Mouse (Mus musculus) G1E (cell line): Measurements from ENCODE around the gene Cavin2.

Experiments used
- CTCF ChIP-seq: IDR thresholded peaks from 2 replicates; pipeline ENCODE4 v1.5.1; 2012; ENCODE audit warnings: low read depth, low read length, inconsistent platforms, mixed read lengths
- GATA1 ChIP-seq: IDR thresholded peaks from 2 replicates; pipeline ENCODE4 v1.6.1; 2012; ENCODE audit warnings: borderline replicate concordance, low read length, inconsistent platforms, mixed read lengths
- GATA2 ChIP-seq: IDR thresholded peaks from 2 replicates; pipeline ENCODE4 v1.6.1; 2012; ENCODE audit warnings: low read depth, low read length, inconsistent platforms, borderline replicate concordance
- POLR2AphosphoS5 ChIP-seq: IDR thresholded peaks from 2 replicates; pipeline ENCODE4 v1.6.1; 2012; ENCODE audit warnings: low read depth, low read length, inconsistent platforms; ENCODE audit not compliant: insufficient replicate concordance
- TAL1 ChIP-seq: conservative IDR thresholded peaks from 2 replicates; pipeline ENCODE4 v1.6.1; 2012; ENCODE audit warnings: low read depth, low read length, inconsistent platforms, mixed read lengths

- TF ChIP-seq CTCF (no peak), TAL1 (no peak), GATA1 (no peak), POLR2AphosphoS5 (no peak), GATA2 (no peak)
Measured at GRCm38 (mm10) chr1:51335081-51335480, 46.2 kb downstream of the Cavin2 start.
